Mouse (Mus musculus) embryonic facial prominence, embryonic 12.5 days (tissue): ENCODE results near the gene Lbx2. TPM values are rescaled to one million over a fixed set of nuclear protein-coding genes. Genes with fewer than 3 reads are reported as not detected.

Experiments used
- ATAC-seq: fragments of 200-750 bp; cut with Nextera tagmentation; 2 replicates; pipeline ENCODE4 v1.8.0; 2017; ENCODE audit not compliant: insufficient number of reproducible peaks, insufficient read depth, low FRiP score, low TSS enrichment
- H3K27ac ChIP-seq: fragments of 300-500 bp; sonication (generic); 2 replicates; pipeline ENCODE4 v1.5.1; 2016; ENCODE audit warnings: mild to moderate bottlenecking
- H3K27me3 ChIP-seq: fragments of 300-500 bp; sonication (generic); 2 replicates; pipeline ENCODE4 v1.6.1; 2016; ENCODE audit warnings: mild to moderate bottlenecking, moderate library complexity
- H3K36me3 ChIP-seq: fragments of 300-500 bp; sonication (generic); 2 replicates; pipeline ENCODE4 v1.6.1; 2016; ENCODE audit warnings: mild to moderate bottlenecking
- H3K4me1 ChIP-seq: fragments of 300-500 bp; sonication (generic); 2 replicates; pipeline ENCODE4 v1.6.1; 2016
- H3K4me2 ChIP-seq: fragments of 300-500 bp; sonication (generic); replicated peaks from 2 replicates; pipeline ENCODE4 v1.6.1; 2016; ENCODE audit warnings: mild to moderate bottlenecking, moderate library complexity
- H3K4me3 ChIP-seq: fragments of 300-500 bp; sonication (generic); 2 replicates; pipeline ENCODE4 v1.5.1; 2016; ENCODE audit warnings: mild to moderate bottlenecking
- H3K9ac ChIP-seq: fragments of 300-500 bp; sonication (generic); 2 replicates; pipeline ENCODE4 v1.6.1; 2016; ENCODE audit warnings: mild to moderate bottlenecking, moderate library complexity
- H3K9me3 ChIP-seq: fragments of 300-500 bp; sonication (generic); 2 replicates; pipeline ENCODE4 v1.6.1; 2016; ENCODE audit warnings: mild to moderate bottlenecking, moderate library complexity
- WGBS: fragments of 180-500 bp; shearing (Covaris S2); methylation state at CpG from one replicate; pipeline ENCODE4 v1.1.7; 2016; 5-methylcytosine and 5-hydroxymethylcytosine counted together
- polyA plus RNA-seq: library from polyadenylated mRNA; unstranded; fragments of >200 nt; fragmentation: Nextera tagmentation; extraction: Ambion mirVana; gene quantifications from 2 replicates; pipeline ENCODE4 v1.2.1, GENCODE M21; 2016

Lbx2 gene
- 0.57 and 1.1 TPM in 2 replicates for polyA plus RNA-seq

DNA sequence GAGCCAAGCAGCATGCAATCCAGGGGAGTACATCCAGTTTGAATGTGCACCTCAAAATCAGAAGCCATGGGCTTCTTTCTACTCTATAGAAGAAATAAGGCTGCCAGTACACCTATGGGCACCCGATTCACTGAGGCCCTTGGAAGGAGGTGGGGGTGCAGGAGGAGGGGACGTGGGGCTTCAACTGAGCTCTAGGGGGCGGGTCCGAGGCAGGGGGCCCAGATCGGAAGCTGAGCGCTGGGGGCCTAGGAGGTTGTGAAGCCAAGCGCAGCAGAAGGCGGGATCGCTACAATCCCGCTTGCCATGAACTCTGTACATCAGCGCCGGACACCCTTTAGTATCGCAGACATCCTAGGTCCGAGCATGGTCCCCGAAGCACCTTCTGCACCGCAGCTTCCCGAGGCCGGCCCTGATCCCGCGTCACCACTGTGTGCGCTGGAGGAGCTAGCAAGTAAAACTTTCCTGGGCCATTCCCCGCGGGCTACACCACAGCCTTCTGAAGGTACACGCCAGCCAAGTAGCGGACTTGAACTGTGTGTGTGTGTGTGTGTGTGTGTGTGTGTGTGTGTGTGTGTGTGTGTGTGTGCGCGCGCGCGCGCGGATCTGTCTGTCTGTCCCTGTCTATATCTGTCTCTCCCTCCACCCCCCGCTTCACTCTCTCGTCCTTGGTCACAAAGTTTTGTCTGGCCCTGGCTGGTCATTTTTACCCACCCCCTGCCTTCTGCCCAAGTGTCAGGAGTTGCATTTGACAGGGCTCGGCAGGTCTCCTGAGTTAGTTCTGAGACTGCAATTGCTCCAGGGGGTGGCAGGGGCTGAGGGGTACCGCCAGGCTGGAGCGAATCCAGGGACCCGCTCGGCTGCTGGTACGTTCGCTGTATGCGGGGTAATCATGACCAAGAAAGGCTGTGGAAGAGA, at the start of gene Lbx2:
Lbx2 (plus strand) TSS at position 247 of the 915 bp plus-strand sequence.
- peaks cover 7% of the 10 kb centered on the region for H3K36me3 ChIP-seq
- no peak for ATAC-seq
- peak within 1 kb of the TSS; percentile 25 for H3K4me3 ChIP-seq
- H3K9me3 ChIP-seq = no peaks in the 10 kb centered on the region
- H3K4me1 ChIP-seq = peaks cover 33% of the 10 kb centered on the region
- WGBS = 5% methylated on average over 42 of the region's 42 CpGs
- H3K4me2 ChIP-seq = peak within 1 kb of the TSS; percentile 40
- no peak within 1 kb of the TSS for H3K9ac ChIP-seq
- peaks cover 90% of the 10 kb centered on the region for H3K27me3 ChIP-seq
- no peak within 1 kb of the TSS for H3K27ac ChIP-seq

DNA sequence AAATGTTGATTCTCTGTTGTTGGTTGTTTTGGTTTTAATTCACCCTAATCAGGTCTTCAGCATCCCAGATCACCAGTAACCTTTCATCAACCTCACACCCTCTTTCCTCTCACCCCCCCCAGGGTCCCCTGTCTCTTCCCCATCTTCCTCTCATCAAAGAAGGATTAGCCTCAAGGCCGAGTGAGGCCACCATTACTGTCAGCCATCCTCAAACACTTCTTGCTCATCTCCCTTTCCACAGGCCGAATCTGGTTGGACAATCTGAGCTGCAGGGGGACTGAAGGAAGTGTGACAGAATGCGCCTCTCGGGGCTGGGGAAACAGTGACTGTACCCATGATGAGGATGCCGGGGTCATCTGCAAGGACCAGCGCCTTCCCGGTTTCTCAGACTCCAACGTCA, 49.0 kb upstream of the Lbx2 start:
- ATAC-seq = no peak
- no peaks in the 10 kb centered on the region for H3K36me3 ChIP-seq
- peaks cover 24% of the 10 kb centered on the region for H3K4me1 ChIP-seq
- WGBS = 75% methylated on average over 8 of the region's 8 CpGs
- no peak overlapping the region for H3K9ac ChIP-seq
- H3K9me3 ChIP-seq = no peaks in the 10 kb centered on the region
- H3K4me3 ChIP-seq = no peak overlapping the region
- H3K27me3 ChIP-seq = peaks cover 5% of the 10 kb centered on the region; the same call in 1 of the 2 replicates
- no peak overlapping the region for H3K27ac ChIP-seq
- no peak overlapping the region for H3K4me2 ChIP-seq

DNA sequence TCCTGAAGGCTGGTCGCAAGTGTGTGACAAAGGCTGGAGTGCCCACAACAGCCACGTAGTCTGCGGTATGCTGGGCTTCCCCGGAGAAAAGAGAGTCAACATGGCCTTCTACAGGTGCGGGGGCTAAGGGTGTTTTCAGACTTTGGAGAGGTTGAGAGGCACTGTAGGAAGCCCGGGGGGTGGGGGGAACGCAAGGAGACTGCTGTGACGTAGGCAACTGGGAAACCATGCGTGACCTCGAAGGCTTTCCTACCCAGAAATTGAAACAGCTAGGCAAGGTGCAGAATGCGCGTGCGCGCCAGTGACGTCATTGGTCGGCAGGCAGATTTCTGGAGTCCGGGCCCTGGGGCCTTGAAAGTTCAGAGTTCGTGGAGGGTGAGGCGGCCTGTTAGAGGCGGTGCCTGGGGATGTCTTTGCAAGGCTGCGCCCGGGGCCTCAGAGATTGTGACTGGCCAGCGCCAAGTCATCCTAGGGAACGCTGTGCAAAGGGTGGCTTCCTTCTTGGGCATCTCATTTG, 47.6 kb upstream of the Lbx2 start:
- Histone ChIP-seq H3K9ac (peak overlapping the region; percentile 27), H3K9me3 (no peaks in the 10 kb centered on the region), H3K4me2 (peak overlapping the region; percentile 53), H3K4me3 (peak overlapping the region; percentile 20; the same call in 1 of the 2 replicates), H3K36me3 (no peaks in the 10 kb centered on the region), H3K27ac (no peak overlapping the region), H3K4me1 (peaks cover 20% of the 10 kb centered on the region), H3K27me3 (no peaks in the 10 kb centered on the region)
- WGBS = 10% methylated on average over 24 of the region's 24 CpGs
- no peak for ATAC-seq

DNA sequence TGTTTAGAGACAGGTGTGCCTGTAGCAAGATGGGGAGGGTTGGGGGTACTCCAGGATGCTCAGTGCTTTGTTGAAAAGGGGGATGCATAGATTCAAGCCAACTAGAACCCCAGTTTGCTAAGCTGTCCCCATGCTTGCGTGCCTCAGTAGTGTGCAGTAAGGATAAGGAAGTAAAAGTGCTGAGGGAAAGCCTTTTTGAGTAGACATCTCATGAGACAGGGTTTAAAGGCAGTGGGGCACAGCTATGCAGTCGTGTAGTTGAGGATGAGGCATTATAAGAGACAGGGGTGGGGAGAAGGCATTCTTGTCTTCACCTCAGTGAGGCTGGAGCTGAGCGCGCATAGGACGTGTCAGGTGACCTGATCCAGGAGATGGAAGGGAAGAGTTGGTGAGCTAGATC, 45.6 kb upstream of the Lbx2 start:
- no peaks in the 10 kb centered on the region for H3K9me3 ChIP-seq
- no peak overlapping the region for H3K9ac ChIP-seq
- H3K4me3 ChIP-seq = no peak overlapping the region
- 82% methylated on average over 5 of the region's 5 CpGs for WGBS
- H3K36me3 ChIP-seq = no peaks in the 10 kb centered on the region
- H3K27me3 ChIP-seq = no peaks in the 10 kb centered on the region
- no peak overlapping the region for H3K27ac ChIP-seq
- ATAC-seq = no peak
- peaks cover 6% of the 10 kb centered on the region for H3K4me1 ChIP-seq
- H3K4me2 ChIP-seq = no peak overlapping the region

DNA sequence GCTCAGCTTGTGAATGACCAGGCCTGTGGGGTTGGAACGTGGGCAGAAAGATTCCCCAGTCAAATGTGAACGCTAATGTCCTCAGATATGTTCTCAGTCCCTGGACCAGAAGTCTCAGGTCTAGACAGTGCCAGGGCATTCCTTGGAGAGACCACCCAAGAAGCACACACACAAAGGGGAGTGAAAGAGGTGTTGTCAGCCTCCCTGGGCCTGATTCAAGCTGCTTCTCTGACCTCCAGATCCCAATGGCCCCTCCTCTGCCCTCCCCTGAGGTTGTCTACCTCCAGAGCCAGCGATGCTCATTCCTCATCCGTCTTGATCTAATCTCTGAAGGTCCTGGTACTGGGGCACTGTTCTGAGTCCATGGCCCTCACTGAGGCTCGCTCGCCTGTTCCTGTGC, 42.6 kb upstream of the Lbx2 start:
- H3K4me1 ChIP-seq = peaks cover 2% of the 10 kb centered on the region; the same call in 1 of the 2 replicates
- WGBS = 69% methylated on average over 6 of the region's 6 CpGs
- no peak overlapping the region for H3K9ac ChIP-seq

DNA sequence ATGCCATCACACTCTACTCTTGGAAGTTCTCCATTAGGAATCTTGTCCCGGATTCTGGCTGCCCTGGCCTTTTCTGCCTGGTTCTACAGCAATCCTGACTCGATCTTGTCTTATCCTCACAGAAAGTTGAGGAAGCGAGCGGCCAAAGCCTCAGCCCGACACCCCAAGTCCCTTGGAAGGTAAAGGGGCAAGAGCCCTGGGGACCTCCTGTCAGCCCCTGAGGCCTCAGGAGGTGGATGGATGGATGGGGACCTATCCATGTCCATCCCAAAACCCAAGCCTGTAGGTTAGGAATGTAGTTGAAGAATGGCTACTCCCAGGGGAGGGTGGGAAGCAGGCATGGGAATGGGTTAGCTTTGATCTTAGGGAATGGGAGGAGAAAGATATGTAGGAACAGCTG, 42.2 kb upstream of the Lbx2 start:
- Histone ChIP-seq H3K4me3 (no peak overlapping the region), H3K36me3 (no peaks in the 10 kb centered on the region), H3K27me3 (no peaks in the 10 kb centered on the region), H3K9me3 (no peaks in the 10 kb centered on the region), H3K9ac (no peak overlapping the region), H3K4me2 (no peak overlapping the region), H3K27ac (no peak overlapping the region), H3K4me1 (no peaks in the 10 kb centered on the region)
- 91% methylated on average over 5 of the region's 5 CpGs for WGBS
- ATAC-seq = no peak

More for the DNA sequence above, 42.6 kb upstream of the Lbx2 start:
- Histone ChIP-seq H3K9me3 (no peaks in the 10 kb centered on the region), H3K4me3 (no peak overlapping the region), H3K27me3 (no peaks in the 10 kb centered on the region), H3K36me3 (no peaks in the 10 kb centered on the region), H3K4me2 (no peak overlapping the region), H3K27ac (no peak overlapping the region)
- ATAC-seq = no peak

DNA sequence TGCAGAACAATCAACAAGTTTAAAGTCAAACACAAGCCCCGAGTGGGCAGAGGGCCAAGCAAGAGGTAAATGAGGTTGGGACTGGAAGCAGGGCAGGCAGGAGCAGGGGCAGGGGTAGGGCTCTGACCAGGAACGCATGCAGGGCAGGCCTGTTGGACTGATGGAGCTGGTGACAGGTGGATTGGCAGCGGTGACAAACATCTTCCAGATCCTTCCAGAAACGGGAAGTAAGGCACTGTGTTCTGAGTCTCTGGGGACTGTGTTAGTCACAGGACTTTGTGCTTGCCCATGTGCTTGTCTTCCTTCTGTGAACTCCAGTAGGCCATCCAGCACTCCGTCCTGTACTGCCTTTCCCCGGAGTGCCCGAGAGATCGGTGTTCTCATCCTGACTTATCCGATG, 41.4 kb upstream of the Lbx2 start:
- WGBS = 76% methylated on average over 9 of the region's 9 CpGs
- Histone ChIP-seq H3K27ac (no peak overlapping the region), H3K36me3 (no peaks in the 10 kb centered on the region), H3K9me3 (no peaks in the 10 kb centered on the region), H3K27me3 (no peaks in the 10 kb centered on the region), H3K4me3 (no peak overlapping the region), H3K9ac (no peak overlapping the region), H3K4me1 (no peaks in the 10 kb centered on the region), H3K4me2 (no peak overlapping the region)
- no peak for ATAC-seq

DNA sequence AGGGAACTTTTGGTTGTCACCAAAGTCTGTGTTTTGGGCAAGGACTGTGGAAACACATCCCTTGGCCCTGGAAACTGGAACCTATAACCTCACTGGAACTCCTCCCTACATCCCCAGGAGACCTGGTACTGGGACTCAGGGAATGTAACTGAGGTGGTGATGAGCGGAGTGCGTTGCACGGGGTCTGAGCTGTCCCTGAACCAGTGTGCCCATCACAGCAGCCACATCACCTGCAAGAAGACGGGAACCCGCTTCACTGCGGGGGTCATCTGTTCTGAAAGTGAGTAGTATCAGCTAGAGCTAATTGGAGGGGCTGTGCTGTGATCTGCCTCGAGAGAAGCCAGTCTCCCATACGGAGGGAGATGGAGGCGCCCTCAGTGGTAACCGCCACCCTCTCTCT, 36.8 kb upstream of the Lbx2 start:
- WGBS = 74% methylated on average over 10 of the region's 10 CpGs

DNA sequence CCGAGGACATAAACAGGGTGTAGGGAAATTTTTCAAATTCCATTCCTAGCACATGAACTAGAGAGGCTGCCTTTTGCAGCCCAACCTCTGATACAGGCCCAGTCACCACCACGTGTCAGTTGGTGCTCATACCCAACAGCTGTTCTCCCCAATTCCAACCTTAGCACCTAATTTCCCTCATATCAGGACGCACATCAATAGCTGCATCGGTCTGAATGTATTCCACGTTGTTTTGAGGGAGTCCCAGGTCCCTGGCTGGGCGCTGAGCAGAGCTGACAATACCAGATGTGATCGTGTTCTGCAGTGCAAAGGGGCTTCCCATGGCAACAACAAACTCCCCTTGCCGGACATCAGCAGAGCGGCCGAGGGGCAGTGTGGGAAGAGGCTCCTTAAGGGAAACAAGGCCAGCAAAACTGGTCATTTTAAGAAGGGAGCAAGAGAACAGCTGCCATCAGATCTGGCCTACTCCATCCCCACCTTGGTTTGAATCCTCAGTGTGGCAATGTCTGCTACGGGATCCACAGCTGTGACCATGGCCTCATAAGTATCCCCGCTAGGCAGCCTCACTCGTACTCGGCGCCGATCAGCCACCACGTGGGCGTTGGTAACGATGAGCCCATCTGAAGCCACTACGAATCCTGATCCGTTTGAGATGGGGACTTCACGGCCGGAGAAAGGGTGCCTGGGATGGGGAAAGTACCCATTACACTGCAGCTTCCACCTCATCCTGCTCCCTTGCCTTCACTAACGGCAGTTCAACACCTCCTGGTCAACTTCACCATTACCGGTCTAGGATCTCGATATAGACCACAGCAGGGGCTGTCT, 32.8 kb upstream of the Lbx2 start:
- H3K4me2 ChIP-seq = peak overlapping the region; percentile 63
- H3K27ac ChIP-seq = peak overlapping the region; percentile 91

More for the DNA sequence above, 36.8 kb upstream of the Lbx2 start:
- Histone ChIP-seq H3K27ac (no peak overlapping the region), H3K27me3 (no peaks in the 10 kb centered on the region), H3K4me2 (no peak overlapping the region), H3K4me1 (peaks cover 16% of the 10 kb centered on the region), H3K4me3 (no peak overlapping the region), H3K9ac (no peak overlapping the region), H3K9me3 (no peaks in the 10 kb centered on the region), H3K36me3 (peaks cover 13% of the 10 kb centered on the region)
- no peak for ATAC-seq

DNA sequence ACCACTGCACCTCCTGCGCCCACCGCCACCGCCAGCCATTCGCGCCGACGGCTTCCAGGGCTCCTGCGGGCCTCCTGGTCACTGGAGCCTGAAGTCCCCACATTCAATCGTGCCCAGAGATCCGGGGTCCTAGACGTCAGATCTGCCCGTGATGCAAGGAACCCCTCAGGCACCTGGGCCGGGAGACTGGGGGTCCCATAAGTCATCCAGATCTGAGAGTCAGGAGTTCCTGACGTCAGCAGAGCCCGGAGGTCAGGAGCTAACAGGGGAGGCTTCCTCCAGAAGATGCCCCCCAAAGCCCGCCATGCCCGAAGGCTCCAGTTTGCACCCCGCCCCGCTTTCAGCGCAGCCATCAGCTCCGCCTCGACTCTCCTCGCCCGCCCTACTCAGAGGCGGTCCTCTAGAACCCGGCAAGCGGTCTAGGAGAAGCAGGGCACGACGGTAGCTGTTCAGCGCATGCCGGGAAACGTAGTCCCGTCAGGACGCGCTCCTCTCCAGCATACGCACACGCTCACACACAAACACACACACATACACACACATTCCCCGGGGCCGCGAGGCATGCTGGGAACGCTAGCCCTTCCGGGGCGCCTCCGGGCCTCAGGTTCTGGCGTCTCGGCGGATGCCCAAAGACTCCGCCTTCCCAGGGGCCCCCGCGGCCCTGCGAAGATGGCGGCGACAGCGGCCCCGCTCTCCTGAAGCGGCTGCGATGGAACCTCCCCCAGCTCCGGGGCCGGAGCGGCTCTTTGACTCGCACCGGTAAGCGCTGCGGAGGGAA, 31.9 kb upstream of the Lbx2 start, which contains the start of gene Aup1:
Aup1 (plus strand) TSS at position 448 of the 778 bp plus-strand sequence.
- peaks cover 28% of the 10 kb centered on the region for H3K36me3 ChIP-seq
- H3K4me2 ChIP-seq = peak within 1 kb of the TSS; percentile 63
- ATAC-seq = peak; percentile 94
- under 1% methylated on average over 63 of the region's 64 CpGs for WGBS
- peaks cover 26% of the 10 kb centered on the region for H3K4me1 ChIP-seq
- H3K4me3 ChIP-seq = peak within 1 kb of the TSS; percentile 100
- H3K9ac ChIP-seq = peak within 1 kb of the TSS; percentile 90
- peak within 1 kb of the TSS; percentile 91 for H3K27ac ChIP-seq
- H3K9me3 ChIP-seq = no peaks in the 10 kb centered on the region
- no peaks in the 10 kb centered on the region for H3K27me3 ChIP-seq

More for the DNA sequence above, 32.8 kb upstream of the Lbx2 start:
- Histone ChIP-seq H3K36me3 (peaks cover 28% of the 10 kb centered on the region), H3K4me1 (peaks cover 26% of the 10 kb centered on the region), H3K27me3 (no peaks in the 10 kb centered on the region), H3K4me3 (peak overlapping the region; percentile 100), H3K9ac (peak overlapping the region; percentile 90), H3K9me3 (no peaks in the 10 kb centered on the region)
- no peak for ATAC-seq
- 2% methylated on average over 26 of the region's 26 CpGs for WGBS
